Mouse (Mus musculus) stomach, postnatal 0 days (tissue): ENCODE data around the gene Kcne1l.

ENCODE experiments used
- CTCF ChIP-seq: IDR thresholded peaks from 2 replicates; pipeline ENCODE4 v1.5.1; 2016; ENCODE audit warnings: antibody characterized with exemption, low read depth, mild to moderate bottlenecking, moderate library complexity
- EP300 ChIP-seq: optimal IDR thresholded peaks from 2 replicates; pipeline ENCODE3; 2016; ENCODE audit warnings: antibody characterized with exemption

DNA sequence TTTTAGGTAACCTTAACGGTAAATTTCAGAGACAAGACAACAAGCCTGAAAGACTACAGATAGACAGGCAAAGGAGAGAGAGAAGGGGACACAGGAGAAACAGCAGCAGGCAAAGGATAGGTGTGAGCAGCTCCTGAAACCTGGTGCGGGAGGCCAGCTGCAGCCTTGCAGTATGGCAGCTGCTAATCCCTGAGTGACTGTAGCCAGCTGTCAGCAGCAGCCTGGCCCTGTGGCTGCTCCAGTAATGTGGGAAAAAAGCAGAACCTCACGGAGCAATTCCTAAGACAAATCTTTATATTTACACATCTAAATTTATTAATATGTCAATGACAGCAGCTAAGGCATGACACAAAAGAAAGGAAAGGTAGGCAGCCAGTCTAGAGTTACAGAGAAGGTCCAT lies 29.5 kb downstream of the Kcne1l start:
- TF ChIP-seq CTCF (no peak), EP300 (no peak)
